Mouse (Mus musculus) urinary bladder, adult 18-20 months (tissue): ENCODE data around the gene Gm45785.

ENCODE experiments used
- DNase-seq, 2 experiments: peaks; one replicate each; pipeline ENCODE4 v3.0.0; 2022; ENCODE audit warnings: low spot score in 2 of 2, mixed read lengths in 2 of 2

Gm45785 gene

GRCm38 (mm10) chr7:140857550-140858505 is 1.7 kb upstream of the Gm45785 start, which contains the start of gene Bet1l:
Gene Bet1l (minus strand): TSS chr7:140857577.
- no peak for DNase-seq

GRCm38 (mm10) chr7:140856785-140857549 is 836 bp upstream of the Gm45785 start, which contains the start of gene Ric8a:
Gene Ric8a (plus strand): TSS chr7:140856957.
- peak; percentile 90 to 93 for DNase-seq

- DNase-seq = no peak
These were observed 950 bp downstream of the Gm45785 start for GRCm38 (mm10) chr7:140855181-140855580.

- DNase-seq = no peak
These were observed 1.6 kb downstream of the Gm45785 start for GRCm38 (mm10) chr7:140854483-140854882.

DNA sequence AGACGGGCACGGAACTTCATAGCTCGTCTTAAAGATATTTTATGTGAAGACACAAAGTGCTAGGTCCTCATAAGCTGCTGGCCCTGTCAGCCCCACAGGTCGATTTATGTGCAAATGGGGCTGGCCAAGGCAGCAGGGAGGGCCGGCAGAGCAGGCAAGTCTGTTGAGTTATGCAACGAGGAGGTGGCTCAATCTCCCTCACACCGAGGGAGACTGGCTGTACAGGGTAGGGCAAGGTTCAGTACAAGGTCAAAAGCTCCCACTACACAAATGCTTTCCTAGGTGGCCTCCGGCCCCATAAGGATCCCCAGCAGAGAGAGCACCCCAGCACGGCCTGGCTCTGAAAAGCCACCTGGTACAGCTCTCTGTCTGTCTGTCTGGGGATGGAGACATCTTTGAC is 2.7 kb downstream of the Gm45785 start:
- no peak for DNase-seq

- no peak for DNase-seq
These were observed 4.2 kb downstream of the Gm45785 start for GRCm38 (mm10) chr7:140851916-140852315.

GRCm38 (mm10) chr7:140848591-140848990 is 7.5 kb downstream of the Gm45785 start:
- DNase-seq = no peak

GRCm38 (mm10) chr7:140847755-140848580 is 8.2 kb downstream of the Gm45785 start, which contains the start of gene Odf3:
Gene Odf3 (plus strand): TSS chr7:140847805.
- DNase-seq = no peak

DNA sequence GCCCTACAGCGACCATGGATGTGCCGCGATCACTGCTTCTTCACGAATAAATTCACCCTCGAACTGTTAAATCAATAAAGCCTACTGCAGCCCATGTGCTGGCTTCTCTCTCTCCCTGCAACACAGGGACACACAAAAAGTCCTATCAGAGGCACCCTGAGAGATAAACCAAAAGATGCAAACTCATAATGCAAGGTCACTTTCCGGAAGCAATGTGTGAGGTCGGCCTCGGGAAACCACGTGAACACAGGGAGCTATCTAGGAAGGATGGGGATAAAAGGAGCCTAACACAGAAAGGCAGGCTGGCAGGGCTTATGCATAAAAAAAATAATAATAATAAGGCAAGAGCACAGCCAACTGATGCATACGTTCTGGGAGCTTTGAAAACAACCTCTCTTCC is 9.5 kb downstream of the Gm45785 start:
- DNase-seq = no peak

- DNase-seq = no peak
These were observed 10.4 kb downstream of the Gm45785 start for GRCm38 (mm10) chr7:140845683-140846082.

- peak; percentile 75 to 88 for DNase-seq
These were observed 11.0 kb downstream of the Gm45785 start, which contains the start of gene Scgb1c1 for GRCm38 (mm10) chr7:140844905-140845665. Gene Scgb1c1 (plus strand): TSS chr7:140845547.

DNA sequence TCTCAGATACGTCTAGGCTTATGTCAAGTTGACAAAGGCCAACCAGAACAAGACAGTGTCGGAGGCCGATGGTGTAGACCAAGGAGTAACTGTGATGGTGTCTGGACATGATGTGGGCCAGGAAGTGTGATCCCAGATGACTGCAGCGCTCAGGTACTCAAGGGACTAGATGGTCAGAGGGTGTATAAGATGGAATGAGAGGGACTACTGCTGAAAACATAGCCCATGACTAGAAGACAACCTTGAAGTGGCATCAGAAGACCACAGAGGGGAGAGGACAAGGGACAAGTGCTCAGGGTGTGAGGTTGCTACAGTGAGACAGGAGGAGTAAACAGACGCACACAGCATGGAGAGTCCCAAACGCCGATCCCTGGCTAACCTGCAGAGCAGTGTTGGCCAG is 12.3 kb downstream of the Gm45785 start:
- no peak for DNase-seq

GRCm38 (mm10) chr7:140840750-140841735 is 15.1 kb downstream of the Gm45785 start:
- DNase-seq = no peak

- DNase-seq = no peak
These were observed 16.6 kb downstream of the Gm45785 start for GRCm38 (mm10) chr7:140839556-140839955.

GRCm38 (mm10) chr7:140836243-140837115 is 19.7 kb downstream of the Gm45785 start:
- no peak for DNase-seq

DNA sequence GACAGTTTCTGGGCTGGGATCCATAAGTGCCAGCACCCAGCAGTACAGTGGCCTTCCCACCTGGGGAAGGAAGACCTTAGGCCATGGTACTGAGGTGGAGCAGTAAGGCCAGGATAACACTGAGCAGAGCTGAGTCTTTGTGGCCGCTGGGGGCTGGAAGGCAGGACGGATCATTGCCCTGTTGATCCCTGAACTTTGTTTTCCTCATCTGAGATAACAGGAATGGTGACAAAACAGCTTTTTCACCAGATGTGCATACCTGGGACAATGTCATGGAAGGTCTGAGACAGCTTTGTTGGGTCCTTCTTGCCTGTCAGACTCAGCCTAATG is 20.4 kb downstream of the Gm45785 start:
- no peak for DNase-seq

DNA sequence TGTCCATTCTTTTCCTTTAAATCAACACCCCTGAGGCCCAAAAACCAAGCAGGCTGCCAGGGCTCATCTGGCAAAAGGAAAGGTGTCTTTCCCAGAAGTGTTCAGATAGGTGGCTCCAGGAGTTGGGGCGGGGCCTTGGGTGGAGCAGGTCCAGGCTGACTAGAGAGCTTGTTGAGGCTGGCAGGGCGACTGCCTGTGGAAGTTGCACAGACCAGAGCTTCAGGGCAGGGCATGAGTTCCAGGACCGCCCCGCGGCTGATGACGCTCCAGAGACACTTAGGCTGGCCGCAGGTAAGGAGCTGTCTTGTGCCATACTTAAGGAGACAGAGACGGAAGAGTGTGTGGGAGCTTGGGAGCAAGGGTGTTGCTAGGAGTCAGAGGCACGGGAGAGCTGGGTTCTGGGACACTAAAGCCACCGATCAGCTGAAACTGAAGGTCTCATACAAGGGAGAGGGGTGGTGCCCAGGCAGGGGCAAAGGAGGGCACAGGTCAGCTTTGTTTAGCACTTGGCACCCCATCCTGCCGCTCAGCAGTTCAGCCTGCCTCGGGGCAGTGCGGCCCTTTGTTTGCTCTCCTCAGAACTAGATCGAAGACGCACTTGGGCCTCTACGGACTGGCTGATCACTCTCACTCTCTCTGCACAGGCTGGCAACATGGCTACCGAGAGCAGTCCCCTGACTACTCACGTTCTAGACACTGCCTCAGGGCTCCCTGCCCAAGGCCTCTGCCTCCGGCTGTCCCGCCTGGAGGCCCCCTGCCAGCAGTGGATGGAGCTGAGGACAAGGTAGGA is 21.0 kb downstream of the Gm45785 start, which contains the start of gene Urah:
Gene Urah (plus strand): TSS at position 51 of the 790 bp plus-strand sequence.
- DNase-seq = peak; percentile 68 to 73

DNA sequence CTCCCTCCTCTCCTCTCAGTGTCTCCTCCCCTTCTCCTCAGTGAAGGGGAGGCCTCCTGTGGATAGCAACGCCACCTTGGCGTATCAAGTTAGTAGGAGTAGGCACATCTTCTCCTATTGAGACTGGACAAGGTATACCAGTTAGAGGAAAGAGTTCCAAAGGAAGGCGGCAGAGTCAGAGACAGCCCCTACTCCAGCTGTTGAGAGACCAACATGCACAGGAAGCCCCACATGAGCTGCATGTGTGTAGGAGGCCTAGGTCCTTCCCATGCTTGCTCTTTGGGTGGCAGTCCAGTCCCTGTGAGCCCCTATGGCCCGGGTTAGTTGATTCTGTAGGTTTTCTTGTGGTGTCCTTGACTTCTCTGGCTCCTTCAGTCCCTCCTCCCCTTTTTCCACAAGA is 22.8 kb downstream of the Gm45785 start:
- no peak for DNase-seq
